Mouse (Mus musculus): ENCODE results near the gene Itgb1. TPM values are rescaled to one million over a fixed set of nuclear protein-coding genes. Genes with fewer than 3 reads are reported as not detected.

The Itgb1 gene
- polyA plus RNA-seq, 1 experiment from 2014 or later = 261 TPM

GRCm38 (mm10) chr8:128696701-128697397, 11.4 kb downstream of the Itgb1 start:
- no peak for DNase-seq (ENCODE audit: low spot score)
- no peaks in the 10 kb centered on the region for H3K27me3 ChIP-seq (ENCODE audit: insufficient read depth, poor library complexity, severe bottlenecking)
- H3K4me3 ChIP-seq = no peak overlapping the region
- WGBS = 93% methylated on average over 1 of the region's 1 CpGs
- 0 out of 2 replicates have a peak, but pooled peaks cover 3% of the 10 kb centered on the region for H3K36me3 ChIP-seq
- peaks cover 25% of the 10 kb centered on the region for H3K4me1 ChIP-seq
- H3K9me3 ChIP-seq = no peaks in the 10 kb centered on the region
- no peak overlapping the region for H3K27ac ChIP-seq

- WGBS = 68% methylated on average over 3 of the region's 3 CpGs
These were observed 12.5 kb downstream of the Itgb1 start for GRCm38 (mm10) chr8:128697945-128698344.

GRCm38 (mm10) chr8:128704376-128704775, 18.9 kb downstream of the Itgb1 start:
- H3K27ac ChIP-seq = no peak overlapping the region
- H3K36me3 ChIP-seq = peaks cover 30% of the 10 kb centered on the region
- no peak overlapping the region for H3K4me3 ChIP-seq
- no peaks in the 10 kb centered on the region for H3K9me3 ChIP-seq
- no peak for DNase-seq (ENCODE audit: low spot score)
- peaks cover 19% of the 10 kb centered on the region; the same call in 1 of the 2 replicates for H3K4me1 ChIP-seq
- 82% methylated on average over 1 of the region's 1 CpGs for WGBS
- no peaks in the 10 kb centered on the region for H3K27me3 ChIP-seq (ENCODE audit: insufficient read depth, poor library complexity, severe bottlenecking)

More at GRCm38 (mm10) chr8:128697945-128698344, 12.5 kb downstream of the Itgb1 start:
- peaks cover 27% of the 10 kb centered on the region for H3K4me1 ChIP-seq
- no peak overlapping the region for H3K4me3 ChIP-seq
- no peak overlapping the region for H3K27ac ChIP-seq
- H3K27me3 ChIP-seq (ENCODE audit: insufficient read depth, poor library complexity, severe bottlenecking) = no peaks in the 10 kb centered on the region
- DNase-seq (ENCODE audit: low spot score) = no peak
- H3K9me3 ChIP-seq = no peaks in the 10 kb centered on the region
- H3K36me3 ChIP-seq = 0 out of 2 replicates have a peak, but pooled peaks cover 3% of the 10 kb centered on the region

- Histone ChIP-seq H3K4me1 (peaks cover 14% of the 10 kb centered on the region; the same call in 1 of the 2 replicates), H3K4me3 (no peak overlapping the region), H3K27ac (no peak overlapping the region), H3K27me3 (ENCODE audit: insufficient read depth, poor library complexity, severe bottlenecking) (no peaks in the 10 kb centered on the region), H3K36me3 (peaks cover 30% of the 10 kb centered on the region), H3K9me3 (no peaks in the 10 kb centered on the region)
- no peak for DNase-seq (ENCODE audit: low spot score)
- whole genome bisulfite sequencing = 89% methylated on average over 2 of the region's 2 CpGs
These were observed 19.4 kb downstream of the Itgb1 start for GRCm38 (mm10) chr8:128704836-128705235.

DNA sequence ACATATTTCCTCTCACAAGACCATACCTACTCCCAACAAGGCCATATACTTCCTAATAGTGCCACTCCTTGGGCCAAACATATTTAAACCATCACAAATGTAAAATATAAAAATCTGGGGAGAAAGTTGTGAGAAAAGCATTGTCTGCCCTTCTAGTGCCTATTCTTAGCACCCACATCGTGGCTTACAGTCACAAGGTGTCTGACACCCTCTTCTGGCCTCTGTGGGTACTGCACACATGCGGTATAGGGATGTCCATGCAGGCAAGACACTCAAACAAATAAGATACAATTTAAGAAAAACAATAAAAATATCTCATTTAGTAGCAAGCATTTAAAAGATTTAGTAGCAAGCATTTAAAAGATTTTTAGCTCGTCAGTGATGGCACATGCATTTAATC, 23.8 kb downstream of the Itgb1 start:
- 46% methylated on average over 3 of the region's 3 CpGs for WGBS
- peaks cover 70% of the 10 kb centered on the region for H3K36me3 ChIP-seq

GRCm38 (mm10) chr8:128716184-128716583, 30.7 kb downstream of the Itgb1 start:
- H3K4me1 ChIP-seq = no peaks in the 10 kb centered on the region
- H3K27me3 ChIP-seq (ENCODE audit: insufficient read depth, poor library complexity, severe bottlenecking) = no peaks in the 10 kb centered on the region
- no peak overlapping the region for H3K4me3 ChIP-seq
- H3K36me3 ChIP-seq = peaks cover 91% of the 10 kb centered on the region
- H3K27ac ChIP-seq = no peak overlapping the region
- H3K9me3 ChIP-seq = no peaks in the 10 kb centered on the region
- DNase-seq (ENCODE audit: low spot score) = no peak

More for the DNA sequence above, 23.8 kb downstream of the Itgb1 start:
- Histone ChIP-seq H3K9me3 (no peaks in the 10 kb centered on the region), H3K27me3 (ENCODE audit: insufficient read depth, poor library complexity, severe bottlenecking) (no peaks in the 10 kb centered on the region), H3K4me1 (no peaks in the 10 kb centered on the region), H3K4me3 (no peak overlapping the region), H3K27ac (no peak overlapping the region)
- peak; percentile 82 for DNase-seq (ENCODE audit: low spot score)

- 58% methylated on average over 1 of the region's 1 CpGs for WGBS
- DNase-seq (ENCODE audit: low spot score) = no peak
- no peak overlapping the region for H3K27ac ChIP-seq
- peaks cover 72% of the 10 kb centered on the region for H3K36me3 ChIP-seq
- H3K27me3 ChIP-seq (ENCODE audit: insufficient read depth, poor library complexity, severe bottlenecking) = no peaks in the 10 kb centered on the region
- H3K9me3 ChIP-seq = no peaks in the 10 kb centered on the region
- H3K4me3 ChIP-seq = no peak overlapping the region
- H3K4me1 ChIP-seq = no peaks in the 10 kb centered on the region
These were observed 39.4 kb downstream of the Itgb1 start for GRCm38 (mm10) chr8:128724819-128725218.

GRCm38 (mm10) chr8:128727213-128727612, 41.8 kb downstream of the Itgb1 start:
- no peaks in the 10 kb centered on the region for H3K4me1 ChIP-seq
- WGBS = 98% methylated on average over 1 of the region's 1 CpGs
- H3K36me3 ChIP-seq = peaks cover 70% of the 10 kb centered on the region
- H3K27ac ChIP-seq = no peak overlapping the region
- DNase-seq (ENCODE audit: low spot score) = no peak
- no peaks in the 10 kb centered on the region for H3K9me3 ChIP-seq
- H3K4me3 ChIP-seq = no peak overlapping the region
- H3K27me3 ChIP-seq (ENCODE audit: insufficient read depth, poor library complexity, severe bottlenecking) = no peaks in the 10 kb centered on the region

DNA sequence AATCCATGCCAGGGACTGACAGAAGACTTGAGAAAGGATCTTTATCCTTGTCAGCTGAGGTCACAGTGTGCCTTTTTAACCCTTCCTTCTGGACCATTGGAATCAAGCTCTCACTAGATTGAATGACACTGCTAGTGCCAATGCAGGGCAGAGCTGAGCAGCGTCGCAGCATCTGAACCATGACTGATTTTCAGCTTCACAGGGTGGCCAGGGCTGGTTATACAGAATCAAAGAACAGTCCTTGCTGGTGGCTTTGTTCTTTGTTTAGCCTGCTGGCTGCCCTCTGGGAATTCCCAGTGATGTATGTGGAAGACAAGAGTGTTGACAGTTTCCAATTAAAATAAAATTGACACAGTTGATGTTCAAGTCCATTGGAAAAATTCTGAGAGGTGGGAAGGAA, 46.8 kb downstream of the Itgb1 start:
- peaks cover 72% of the 10 kb centered on the region for H3K36me3 ChIP-seq
- no peaks in the 10 kb centered on the region for H3K27me3 ChIP-seq (ENCODE audit: insufficient read depth, poor library complexity, severe bottlenecking)
- H3K4me3 ChIP-seq = no peak overlapping the region
- no peaks in the 10 kb centered on the region for H3K9me3 ChIP-seq
- H3K27ac ChIP-seq = no peak overlapping the region
- 82% methylated on average over 2 of the region's 2 CpGs for WGBS
- DNase-seq (ENCODE audit: low spot score) = no peak
- no peaks in the 10 kb centered on the region for H3K4me1 ChIP-seq

DNA sequence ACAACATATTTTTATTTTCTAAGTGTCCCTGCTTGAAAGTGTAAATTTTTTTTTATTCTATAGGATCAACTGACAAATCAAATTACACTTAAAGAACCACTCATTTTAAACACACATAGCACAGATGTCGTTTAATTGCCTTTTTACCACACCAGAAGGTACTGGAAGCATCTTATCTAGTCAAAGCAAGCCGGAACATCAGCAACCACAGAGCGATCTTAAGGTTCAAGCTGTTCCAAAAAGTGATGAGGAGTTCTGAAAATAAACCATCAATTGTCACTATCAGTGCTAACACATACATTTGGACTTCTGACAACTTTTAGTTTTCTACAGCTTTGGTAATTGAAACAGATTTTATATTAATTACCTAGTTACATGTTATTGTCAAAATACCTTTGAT, 48.7 kb downstream of the Itgb1 start:
- WGBS = 91% methylated on average over 3 of the region's 3 CpGs
- Histone ChIP-seq H3K4me1 (no peaks in the 10 kb centered on the region), H3K4me3 (no peak overlapping the region), H3K36me3 (peaks cover 70% of the 10 kb centered on the region), H3K27ac (no peak overlapping the region), H3K27me3 (ENCODE audit: insufficient read depth, poor library complexity, severe bottlenecking) (no peaks in the 10 kb centered on the region), H3K9me3 (no peaks in the 10 kb centered on the region)
- no peak for DNase-seq (ENCODE audit: low spot score)

GRCm38 (mm10) chr8:128735692-128736091, 50.2 kb downstream of the Itgb1 start:
- peaks cover 67% of the 10 kb centered on the region for H3K36me3 ChIP-seq
- H3K27ac ChIP-seq = no peak overlapping the region
- H3K4me3 ChIP-seq = no peak overlapping the region
- whole genome bisulfite sequencing = 94% methylated on average over 3 of the region's 3 CpGs
- H3K4me1 ChIP-seq = no peaks in the 10 kb centered on the region
- DNase-seq (ENCODE audit: low spot score) = no peak
- no peaks in the 10 kb centered on the region for H3K9me3 ChIP-seq
- no peaks in the 10 kb centered on the region for H3K27me3 ChIP-seq (ENCODE audit: insufficient read depth, poor library complexity, severe bottlenecking)

All from heart, embryonic 10.5 days (tissue).